Mouse (Mus musculus) hindbrain, embryonic 11.5 days (tissue): Measurements from ENCODE around the gene Iqgap1. TPM values are rescaled to one million over a fixed set of nuclear protein-coding genes. Genes with fewer than 3 reads are reported as not detected.

Experiments
- ATAC-seq: fragments of 200-750 bp; cut with Nextera tagmentation; 2 replicates; pipeline ENCODE4 v1.8.0; 2017; ENCODE audit warnings: mild to moderate bottlenecking, moderate TSS enrichment, moderate library complexity; ENCODE audit not compliant: low FRiP score
- DNase-seq: peaks from one replicate; pipeline ENCODE4 v3.0.0-alpha.2; 2015; ENCODE audit warnings: low spot score
- H3K27ac ChIP-seq: fragments of 300-500 bp; sonication (generic); 2 replicates; pipeline ENCODE4 v1.5.1; 2014; ENCODE audit warnings: mild to moderate bottlenecking, low read depth, low read length
- H3K27me3 ChIP-seq: fragments of 300-500 bp; sonication (generic); 2 replicates; pipeline ENCODE4 v1.6.1; 2014; ENCODE audit warnings: mild to moderate bottlenecking, low read length, moderate library complexity, mixed read lengths; ENCODE audit not compliant: control insufficient read depth, insufficient read depth
- H3K36me3 ChIP-seq: fragments of 300-500 bp; sonication (generic); 2 replicates; pipeline ENCODE4 v1.6.1; 2014; ENCODE audit warnings: mild to moderate bottlenecking, low read length, moderate library complexity, mixed read lengths; ENCODE audit not compliant: control insufficient read depth, insufficient read depth
- H3K4me1 ChIP-seq: fragments of 300-500 bp; sonication (generic); replicated peaks from 2 replicates; pipeline ENCODE4 v1.6.1; 2014; ENCODE audit warnings: low read length, mixed read lengths; ENCODE audit not compliant: control insufficient read depth, insufficient read depth
- H3K4me2 ChIP-seq: fragments of 300-500 bp; sonication (generic); replicated peaks from 2 replicates; pipeline ENCODE4 v1.6.1; 2014; ENCODE audit warnings: mild to moderate bottlenecking, low read depth, low read length
- H3K4me3 ChIP-seq: fragments of 300-500 bp; sonication (generic); 2 replicates; pipeline ENCODE4 v1.5.1; 2014; ENCODE audit warnings: low read depth, low read length
- H3K9ac ChIP-seq: fragments of 300-500 bp; sonication (generic); 2 replicates; pipeline ENCODE4 v1.6.1; 2014; ENCODE audit warnings: low read depth, low read length
- H3K9me3 ChIP-seq: fragments of 300-500 bp; sonication (generic); 2 replicates; pipeline ENCODE4 v1.6.1; 2016; ENCODE audit warnings: low read length; ENCODE audit not compliant: control insufficient read depth
- WGBS: fragments of 180-500 bp; shearing (Covaris S2); extraction: QIAGEN DNeasy Blood & Tissue Kit; methylation state at CpG from one replicate; pipeline ENCODE4 v1.1.7; 2014; 5-methylcytosine and 5-hydroxymethylcytosine counted together
- polyA plus RNA-seq: library from polyadenylated mRNA; unstranded; fragments of >200 nt; fragmentation: Nextera tagmentation; extraction: Ambion mirVana; gene quantifications from 2 replicates; pipeline ENCODE4 v1.2.1, GENCODE M21; 2014

Gene Iqgap1
- polyA plus RNA-seq, 1 experiment from 2014 or later = 29.1 TPM

DNA sequence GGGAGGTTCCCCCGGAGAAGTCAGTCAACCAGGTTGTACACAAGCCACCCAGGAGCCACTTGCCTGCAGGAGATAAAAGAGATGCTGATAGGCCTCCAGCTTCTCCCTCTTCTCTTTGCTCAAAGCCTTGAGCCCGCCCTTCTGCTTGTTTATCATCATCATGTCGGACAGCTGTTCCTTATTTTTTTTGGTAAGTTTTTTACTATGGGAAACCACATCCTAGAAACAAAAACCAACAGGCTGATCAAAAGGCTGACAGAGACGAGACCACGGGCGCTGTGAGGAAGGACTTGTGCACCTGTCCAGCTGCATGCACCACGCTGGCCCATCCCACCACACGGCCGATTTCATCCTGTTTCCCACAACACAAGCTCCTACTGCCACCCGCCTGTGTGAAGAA is 89.6 kb downstream of the Iqgap1 start:
- no peaks in the 10 kb centered on the region for H3K27me3 ChIP-seq
- no peaks in the 10 kb centered on the region for H3K36me3 ChIP-seq
- 90% methylated on average over 10 of the region's 10 CpGs for WGBS
- H3K4me3 ChIP-seq = no peak overlapping the region
- DNase-seq (no peak), ATAC-seq (no peak)
- H3K9me3 ChIP-seq = no peaks in the 10 kb centered on the region
- no peaks in the 10 kb centered on the region for H3K4me1 ChIP-seq
- no peak overlapping the region for H3K9ac ChIP-seq
- no peak overlapping the region for H3K4me2 ChIP-seq
- no peak overlapping the region for H3K27ac ChIP-seq

DNA sequence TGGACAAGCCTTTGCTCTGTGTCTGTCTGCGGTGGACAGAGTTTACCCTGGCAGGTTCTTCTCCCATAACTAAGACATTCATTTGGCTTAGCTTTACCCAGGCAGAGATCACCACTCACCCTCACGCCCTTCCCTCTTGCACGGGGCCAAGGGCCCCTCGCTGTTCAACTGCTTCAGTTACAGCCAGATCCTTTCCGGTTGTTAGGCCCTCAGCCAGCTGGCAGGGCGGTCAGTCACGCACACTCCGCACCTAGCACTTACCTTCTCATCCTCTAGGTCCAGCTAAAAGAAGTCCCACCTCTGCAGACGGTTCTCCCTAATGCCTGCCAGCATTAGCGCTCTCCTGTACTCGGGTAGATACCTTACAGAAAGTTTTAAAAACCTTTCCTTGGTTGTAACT is 92.8 kb downstream of the Iqgap1 start:
- no peaks in the 10 kb centered on the region for H3K9me3 ChIP-seq
- H3K4me2 ChIP-seq = no peak overlapping the region
- no peaks in the 10 kb centered on the region for H3K27me3 ChIP-seq
- 0 out of 2 replicates have a peak, but pooled peaks cover under 1% of the 10 kb centered on the region for H3K36me3 ChIP-seq
- no peak overlapping the region for H3K27ac ChIP-seq
- WGBS = 83% methylated on average over 11 of the region's 11 CpGs
- DNase-seq (no peak), ATAC-seq (no peak)
- no peak overlapping the region for H3K9ac ChIP-seq
- no peak overlapping the region for H3K4me3 ChIP-seq
- no peaks in the 10 kb centered on the region for H3K4me1 ChIP-seq

DNA sequence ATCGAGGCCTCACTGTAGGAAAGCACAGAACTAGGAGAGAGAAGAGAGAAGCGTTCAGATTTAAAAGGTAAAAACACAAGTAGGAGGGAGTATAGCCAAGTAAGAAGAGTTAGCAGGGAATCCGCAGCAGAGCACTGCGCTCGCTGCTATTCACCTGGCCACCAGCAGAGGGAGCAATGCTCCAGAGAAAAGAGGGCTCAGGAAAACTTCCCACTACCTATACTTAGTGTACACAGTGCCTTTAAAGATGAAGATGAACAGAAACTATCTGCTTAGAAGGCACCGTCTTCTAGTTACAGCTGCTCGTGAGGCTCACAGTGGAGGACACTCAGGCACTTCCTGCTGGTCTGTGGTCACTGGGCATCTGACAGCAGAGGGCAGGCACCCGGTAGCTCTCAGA is 96.1 kb downstream of the Iqgap1 start:
- DNase-seq (peak; percentile 85), ATAC-seq (no peak)
- WGBS = 31% methylated on average over 8 of the region's 8 CpGs
- H3K27me3 ChIP-seq = no peaks in the 10 kb centered on the region
- H3K9ac ChIP-seq = no peak overlapping the region
- H3K4me2 ChIP-seq = no peak overlapping the region
- no peak overlapping the region for H3K27ac ChIP-seq
- 0 out of 2 replicates have a peak, but pooled peaks cover 4% of the 10 kb centered on the region for H3K36me3 ChIP-seq
- no peak overlapping the region for H3K4me3 ChIP-seq
- no peaks in the 10 kb centered on the region for H3K9me3 ChIP-seq
- H3K4me1 ChIP-seq = no peaks in the 10 kb centered on the region

DNA sequence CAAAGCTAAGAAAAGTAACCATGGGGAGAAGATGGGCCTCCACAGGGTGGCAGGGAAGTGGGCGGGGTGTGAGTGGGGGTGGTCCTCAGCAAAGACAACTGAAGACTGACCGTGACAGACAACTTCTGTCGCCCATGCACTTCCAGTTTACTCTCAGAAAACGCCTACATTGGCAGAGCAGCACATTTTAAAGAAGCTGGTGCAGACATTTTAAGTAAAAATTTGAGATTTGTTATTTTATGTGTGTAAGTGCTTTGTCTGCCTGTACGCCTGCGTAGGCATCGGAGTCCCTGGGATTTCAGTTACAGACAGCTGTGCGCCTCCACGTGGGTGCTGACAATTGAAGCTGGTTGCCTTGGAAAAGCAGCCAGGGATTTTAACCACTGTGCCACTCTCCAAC is 104.7 kb downstream of the Iqgap1 start:
- Histone ChIP-seq H3K36me3 (no peaks in the 10 kb centered on the region), H3K27ac (no peak overlapping the region), H3K4me3 (no peak overlapping the region), H3K4me1 (no peaks in the 10 kb centered on the region), H3K9ac (no peak overlapping the region), H3K4me2 (no peak overlapping the region), H3K27me3 (no peaks in the 10 kb centered on the region), H3K9me3 (no peaks in the 10 kb centered on the region)
- WGBS = 37% methylated on average over 9 of the region's 9 CpGs
- no peak for DNase-seq
- no peak for ATAC-seq

DNA sequence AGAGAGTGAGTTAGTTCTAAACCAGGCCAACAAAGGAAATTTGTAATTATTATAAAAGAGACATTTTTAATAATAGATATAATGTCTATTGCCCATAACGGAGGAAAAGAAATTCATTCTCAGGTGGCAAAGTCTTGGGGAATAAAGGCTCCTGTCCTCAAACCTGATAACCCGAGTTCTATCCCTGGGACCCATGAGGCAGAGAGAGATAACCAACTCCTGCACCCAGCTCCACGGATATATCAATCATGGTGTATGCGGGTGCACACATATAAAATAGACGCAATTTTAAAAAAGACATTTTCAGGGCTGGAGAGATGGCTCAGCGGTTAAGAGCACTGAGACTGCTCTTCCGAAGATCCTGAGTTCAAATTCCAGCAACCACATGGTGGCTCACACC is 106.2 kb downstream of the Iqgap1 start:
- WGBS = 93% methylated on average over 7 of the region's 7 CpGs
- Histone ChIP-seq H3K36me3 (no peaks in the 10 kb centered on the region), H3K4me1 (no peaks in the 10 kb centered on the region)

DNA sequence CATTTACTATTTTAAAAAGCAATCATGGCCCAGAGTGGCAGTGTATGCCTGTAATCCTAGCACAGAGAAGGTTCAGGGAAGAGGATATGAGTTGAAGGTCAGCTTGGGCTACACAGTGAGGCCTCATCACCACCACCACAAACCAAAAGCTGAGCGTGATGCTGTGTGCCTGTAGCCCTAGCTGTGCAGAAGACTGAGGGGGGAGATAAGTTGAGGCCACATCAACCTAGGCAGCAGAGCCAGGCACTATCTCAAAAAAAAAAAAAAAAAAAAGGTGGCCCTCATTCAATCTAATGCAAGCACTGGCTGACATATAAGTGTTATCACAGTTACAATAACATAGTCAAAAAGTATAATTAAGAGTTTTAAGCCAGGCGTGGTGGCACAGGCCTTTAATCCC is 106.7 kb downstream of the Iqgap1 start:
- no peak overlapping the region for H3K9ac ChIP-seq
- H3K4me1 ChIP-seq = no peaks in the 10 kb centered on the region
- DNase-seq (no peak), ATAC-seq (no peak)
- H3K9me3 ChIP-seq = no peaks in the 10 kb centered on the region
- no peak overlapping the region for H3K4me3 ChIP-seq
- no peaks in the 10 kb centered on the region for H3K27me3 ChIP-seq
- no peak overlapping the region for H3K27ac ChIP-seq
- no peak overlapping the region for H3K4me2 ChIP-seq
- 91% methylated on average over 2 of the region's 2 CpGs for WGBS
- no peaks in the 10 kb centered on the region for H3K36me3 ChIP-seq

More for the DNA sequence above, 106.2 kb downstream of the Iqgap1 start:
- Histone ChIP-seq H3K4me3 (no peak overlapping the region), H3K27me3 (no peaks in the 10 kb centered on the region), H3K4me2 (no peak overlapping the region), H3K27ac (no peak overlapping the region), H3K9me3 (no peaks in the 10 kb centered on the region), H3K9ac (no peak overlapping the region)
- ATAC-seq (no peak), DNase-seq (no peak)

DNA sequence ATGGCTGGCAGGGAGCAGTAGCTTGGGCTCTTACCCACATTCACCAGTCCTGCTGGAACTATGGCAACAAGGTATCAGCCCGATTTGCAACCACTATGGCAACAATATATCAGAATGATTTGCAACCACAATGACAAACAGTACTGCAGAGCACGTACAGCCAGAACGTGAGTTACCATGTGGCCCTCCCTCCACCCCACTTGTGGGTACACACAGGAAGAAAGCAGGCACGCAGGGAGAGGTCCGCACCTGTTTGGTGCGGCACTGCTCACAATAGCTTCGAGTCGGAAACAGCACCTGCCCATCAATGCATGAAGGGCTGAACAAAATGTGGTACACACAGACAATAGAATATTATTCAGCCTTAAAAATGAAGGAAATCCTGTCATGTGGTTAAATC is 107.3 kb downstream of the Iqgap1 start:
- ATAC-seq = no peak
- no peaks in the 10 kb centered on the region for H3K36me3 ChIP-seq
- no peaks in the 10 kb centered on the region for H3K4me1 ChIP-seq
- no peak overlapping the region for H3K9ac ChIP-seq
- 89% methylated on average over 8 of the region's 8 CpGs for WGBS
- DNase-seq = no peak
- H3K27ac ChIP-seq = no peak overlapping the region
- H3K9me3 ChIP-seq = no peaks in the 10 kb centered on the region
- no peak overlapping the region for H3K4me3 ChIP-seq
- H3K4me2 ChIP-seq = no peak overlapping the region
- no peaks in the 10 kb centered on the region for H3K27me3 ChIP-seq

DNA sequence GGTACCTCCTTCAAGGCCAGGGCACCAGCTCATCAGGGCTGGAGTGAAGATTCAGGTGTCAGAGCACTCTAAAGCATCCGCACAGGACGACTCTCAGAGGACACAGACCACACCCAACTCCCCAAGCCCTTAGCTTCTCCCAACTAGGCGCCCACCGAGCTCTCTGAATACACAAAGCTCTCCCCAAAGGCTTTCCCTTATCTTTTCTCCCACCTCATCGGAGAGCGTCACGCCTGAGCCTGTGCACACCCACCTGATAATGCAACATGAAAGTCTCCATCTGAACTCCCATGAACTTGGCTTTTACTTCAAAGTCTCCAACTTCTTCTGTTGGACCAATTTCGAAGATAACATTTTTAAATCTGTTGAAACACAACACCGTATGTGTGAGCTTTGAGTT is 109.0 kb downstream of the Iqgap1 start:
- H3K27me3 ChIP-seq = no peaks in the 10 kb centered on the region
- H3K9me3 ChIP-seq = no peaks in the 10 kb centered on the region
- no peak overlapping the region for H3K4me3 ChIP-seq
- no peak overlapping the region for H3K4me2 ChIP-seq
- H3K9ac ChIP-seq = no peak overlapping the region
- H3K27ac ChIP-seq = no peak overlapping the region
- no peak for DNase-seq
- H3K36me3 ChIP-seq = no peaks in the 10 kb centered on the region
- WGBS = 87% methylated on average over 9 of the region's 9 CpGs
- ATAC-seq = no peak
- no peaks in the 10 kb centered on the region for H3K4me1 ChIP-seq

DNA sequence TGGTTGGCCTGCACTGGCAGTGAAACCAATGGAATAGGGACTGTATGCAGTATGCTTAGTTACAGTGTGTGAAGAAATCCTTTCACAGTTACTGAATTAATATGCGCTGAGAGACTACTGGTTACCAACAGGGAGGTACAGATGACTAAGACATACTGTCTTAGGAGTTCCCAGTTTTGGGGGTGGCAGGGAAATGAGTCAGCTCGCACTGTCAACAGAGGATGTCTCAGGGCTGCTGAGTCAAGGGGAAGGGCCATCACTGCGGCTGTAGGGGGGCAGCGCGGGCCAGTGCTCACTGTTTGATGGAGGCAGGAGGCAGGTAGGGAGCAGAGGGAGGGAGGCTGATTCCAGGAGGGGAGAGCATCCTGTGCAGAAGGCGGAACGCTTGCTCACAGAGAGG is 110.5 kb downstream of the Iqgap1 start:
- H3K36me3 ChIP-seq = no peaks in the 10 kb centered on the region
- H3K27me3 ChIP-seq = no peaks in the 10 kb centered on the region
- no peaks in the 10 kb centered on the region for H3K9me3 ChIP-seq
- no peak overlapping the region for H3K4me3 ChIP-seq
- no peak overlapping the region for H3K9ac ChIP-seq
- no peak overlapping the region for H3K27ac ChIP-seq
- DNase-seq (no peak), ATAC-seq (no peak)
- no peaks in the 10 kb centered on the region for H3K4me1 ChIP-seq
- 86% methylated on average over 7 of the region's 7 CpGs for WGBS
- no peak overlapping the region for H3K4me2 ChIP-seq
